Mouse (Mus musculus): ENCODE measurements at regions not wholly inside any gene's neighbourhood (a gene's known extent, or its start where the extent isn't known, plus 50 kb on each side); places are given as distances from the start of the nearest gene placed in this dataset.

DNA sequence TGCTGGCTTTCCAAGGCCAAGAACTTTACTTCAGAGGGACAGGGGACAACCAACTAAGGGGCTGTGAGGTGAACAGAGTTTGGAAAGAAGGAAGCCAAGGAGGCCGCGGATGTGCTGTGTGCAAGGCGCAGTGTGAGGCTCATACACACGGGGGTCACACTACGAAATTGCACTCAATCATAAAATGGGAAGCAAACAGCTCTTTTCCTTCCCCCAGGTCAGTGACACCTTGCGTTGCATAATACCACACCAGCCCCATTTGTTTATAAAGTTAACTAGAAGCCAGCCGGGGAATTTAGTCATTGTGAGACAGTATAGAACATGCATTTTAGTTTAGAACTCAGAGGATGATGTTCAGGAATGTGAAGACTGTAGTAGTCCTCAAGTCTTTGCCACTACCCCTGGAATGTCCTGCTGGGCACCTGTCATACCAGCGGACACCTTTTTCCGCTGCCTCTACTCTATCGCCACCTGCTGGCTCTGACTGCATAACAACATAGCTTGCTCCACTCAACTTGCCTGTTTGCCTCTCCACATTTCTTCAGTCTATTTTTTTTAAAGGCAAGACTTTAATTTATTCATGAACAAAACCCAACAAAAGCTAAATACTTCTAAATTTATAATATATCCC is 82.5 kb upstream of the Zfp648 start:
- DNase-seq: peak; percentile 78 to 81

- no peak for DNase-seq
These were observed 81.4 kb upstream of the Zfp648 start for GRCm38 (mm10) chr1:154119611-154120010.

DNA sequence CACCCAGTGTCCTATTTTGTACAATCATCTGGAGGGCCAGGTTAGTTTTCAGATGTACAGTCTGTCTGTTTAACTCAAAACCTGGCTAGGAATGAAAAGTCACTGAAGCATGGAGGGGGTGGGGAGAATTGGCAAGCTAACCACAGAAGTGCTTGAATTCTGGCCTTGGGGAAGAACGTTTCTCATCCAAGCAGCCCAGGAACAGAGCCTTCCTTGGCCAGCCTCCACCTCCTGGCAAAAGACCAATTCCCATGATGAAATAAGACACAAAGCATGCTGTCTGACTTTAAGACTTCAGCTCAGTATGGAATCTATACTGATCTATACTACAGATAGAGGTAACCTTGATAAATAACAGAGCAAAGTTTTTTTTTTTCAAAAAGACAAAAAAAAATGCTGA is 80.3 kb upstream of the Zfp648 start:
- DNase-seq: no peak

GRCm38 (mm10) chr1:154124981-154125380 is 76.0 kb upstream of the Zfp648 start:
- no peak for DNase-seq

- DNase-seq: no peak
These were observed 74.5 kb upstream of the Zfp648 start for GRCm38 (mm10) chr1:154126487-154126886.

- DNase-seq: no peak
These were observed 61.5 kb upstream of the Zfp648 start for GRCm38 (mm10) chr1:154139488-154139887.

- DNase-seq: no peak
These were observed 57.3 kb upstream of the Zfp648 start for GRCm38 (mm10) chr1:154143691-154144090.

DNA sequence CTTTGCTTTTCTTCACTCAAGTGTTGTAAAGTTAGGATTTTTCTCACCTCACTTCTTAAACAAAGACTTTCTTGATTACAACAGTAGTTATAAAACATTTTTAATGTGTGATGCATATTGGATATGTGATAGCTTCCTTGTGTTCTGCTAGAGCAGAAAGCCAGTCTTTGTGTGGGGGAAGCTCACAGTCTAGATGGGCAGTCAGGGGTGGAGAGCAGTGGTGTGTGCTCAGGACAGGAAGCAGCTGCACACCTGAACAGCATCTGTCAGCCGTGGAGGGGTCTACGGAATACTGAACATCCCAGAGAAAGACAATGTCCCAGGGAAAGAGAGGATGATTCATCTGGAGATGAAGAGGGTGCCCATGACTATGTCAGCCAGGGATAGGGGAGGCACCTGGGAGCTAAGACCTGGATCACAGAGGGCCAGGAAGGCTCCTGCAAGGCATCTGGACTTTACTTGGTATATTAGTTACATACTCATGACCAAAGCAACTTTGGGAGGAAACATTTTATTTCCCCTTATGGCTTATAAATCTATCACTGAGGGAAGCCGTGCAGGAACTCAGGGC is 53.9 kb upstream of the Zfp648 start:
- no peak for DNase-seq

- no peak for DNase-seq
These were observed 52.0 kb upstream of the Zfp648 start for GRCm38 (mm10) chr1:154148948-154149347.

DNA sequence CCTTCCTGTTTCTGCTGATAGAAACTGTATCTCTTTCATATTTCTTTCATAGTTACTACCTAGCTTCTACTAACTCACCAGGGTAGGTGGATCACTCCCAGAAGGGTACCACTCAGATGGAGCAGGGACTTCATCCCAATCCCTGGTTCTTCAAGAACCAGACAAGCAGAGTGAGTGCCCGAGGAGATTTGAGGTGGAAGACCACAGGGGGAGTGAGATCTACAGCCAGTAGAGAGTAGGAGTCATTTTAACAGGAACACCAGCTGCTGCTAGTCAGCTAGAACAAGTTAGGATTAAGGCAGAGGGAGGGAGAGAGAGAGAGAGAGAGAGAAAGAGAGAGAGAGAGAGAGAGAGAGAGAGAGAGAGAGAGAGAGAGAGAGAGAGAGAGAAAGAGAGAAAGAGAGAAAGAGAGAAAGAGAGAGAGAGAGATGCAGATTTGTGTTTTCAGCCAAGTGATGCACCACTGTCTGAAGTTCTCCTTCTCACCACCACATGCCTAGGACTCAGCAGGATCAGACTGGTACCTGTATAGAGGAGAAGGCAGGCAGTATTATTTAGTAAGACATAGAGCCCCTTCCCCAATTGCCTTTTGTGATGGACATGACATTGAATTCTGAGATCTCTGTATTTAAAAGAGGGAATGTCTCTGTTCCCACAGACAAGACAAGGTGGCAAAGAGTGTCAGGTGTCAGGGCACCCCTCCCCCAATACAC is 51.4 kb upstream of the Zfp648 start:
- DNase-seq: no peak

- DNase-seq: no peak
These were observed 50.7 kb upstream of the Zfp648 start for GRCm38 (mm10) chr1:154150167-154150851.

Data from B cell, adult 2 months (primary cell).